Mouse (Mus musculus): Measurements from ENCODE around the gene A630076J17Rik. TPM values are rescaled to one million over a fixed set of nuclear protein-coding genes. Genes with fewer than 3 reads are reported as not detected.

A630076J17Rik gene
- not detected in 2 replicates for polyA plus RNA-seq (2012; rRNA removed)

DNA sequence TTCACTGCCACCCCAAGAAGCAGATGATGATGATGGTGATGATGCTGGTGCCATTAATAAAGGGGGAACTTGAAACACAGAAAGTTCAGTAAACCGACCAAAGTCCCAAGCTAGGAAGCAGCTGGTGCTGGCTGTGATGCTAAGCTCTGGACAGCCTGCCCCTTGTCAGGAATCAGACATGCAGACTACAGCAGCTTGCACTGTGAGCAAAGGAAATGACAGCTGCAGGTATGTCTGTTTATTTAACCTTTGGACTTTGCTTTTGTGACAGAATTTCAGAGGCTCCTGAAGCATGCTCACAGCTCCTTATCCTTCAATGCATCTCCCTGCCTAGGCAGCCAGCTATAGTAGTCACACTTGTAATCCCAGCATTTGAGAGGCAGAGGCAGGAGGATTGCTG lies at the start of gene A630076J17Rik:
Gene A630076J17Rik (plus strand): TSS at position 88 of the 400 bp plus-strand sequence.
- DNase-seq (ENCODE audit: low read depth, low spot score) = peak; percentile 8
- 6% methylated on average over 1 of the region's 1 CpGs for WGBS

DNA sequence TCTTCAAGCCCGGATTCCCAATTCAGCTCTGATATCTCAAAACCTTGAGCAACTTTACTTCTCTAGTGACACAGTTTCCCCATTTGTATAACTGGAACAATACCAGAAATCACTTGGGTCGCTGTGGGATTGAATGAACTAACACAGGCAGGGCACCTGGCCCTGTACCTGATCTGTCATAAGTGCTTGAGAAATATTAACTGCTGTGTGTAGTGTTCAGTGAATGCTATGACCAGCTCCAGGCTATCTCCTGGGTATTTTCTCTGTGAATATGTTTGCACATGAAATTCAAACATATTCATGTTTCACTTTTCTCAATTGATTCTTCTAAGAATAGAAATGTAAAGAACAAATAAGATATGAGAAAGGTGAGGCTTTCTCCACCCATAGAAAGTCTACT lies 49.6 kb upstream of the A630076J17Rik start:
- 75% methylated on average over 2 of the region's 2 CpGs for WGBS
- DNase-seq (ENCODE audit: low read depth, low spot score) = no peak

DNA sequence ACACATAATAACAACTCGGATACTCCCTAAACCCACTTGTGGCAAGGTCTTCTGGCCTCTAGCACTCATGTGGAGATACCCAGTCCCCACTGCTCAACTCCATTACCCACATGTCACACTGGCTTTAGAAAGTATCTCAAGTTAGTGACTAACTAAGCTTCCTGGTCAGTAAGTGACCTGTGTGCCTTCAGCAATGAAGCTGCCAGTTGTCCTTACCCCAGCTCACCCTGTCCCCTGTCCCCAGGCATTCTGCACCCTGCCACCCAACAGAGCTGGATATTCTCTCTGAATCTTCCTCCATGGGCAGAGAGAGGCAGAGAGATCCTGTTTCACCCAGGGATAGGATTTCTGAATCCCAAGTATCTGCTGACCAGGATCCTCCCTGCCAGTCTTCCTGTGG lies 47.7 kb upstream of the A630076J17Rik start, which contains the start of gene Kcna10:
Gene Kcna10 (plus strand): TSS at position 301 of the 400 bp plus-strand sequence.
- WGBS = 82% methylated on average over 1 of the region's 1 CpGs
- DNase-seq (ENCODE audit: low read depth, low spot score) = no peak

DNA sequence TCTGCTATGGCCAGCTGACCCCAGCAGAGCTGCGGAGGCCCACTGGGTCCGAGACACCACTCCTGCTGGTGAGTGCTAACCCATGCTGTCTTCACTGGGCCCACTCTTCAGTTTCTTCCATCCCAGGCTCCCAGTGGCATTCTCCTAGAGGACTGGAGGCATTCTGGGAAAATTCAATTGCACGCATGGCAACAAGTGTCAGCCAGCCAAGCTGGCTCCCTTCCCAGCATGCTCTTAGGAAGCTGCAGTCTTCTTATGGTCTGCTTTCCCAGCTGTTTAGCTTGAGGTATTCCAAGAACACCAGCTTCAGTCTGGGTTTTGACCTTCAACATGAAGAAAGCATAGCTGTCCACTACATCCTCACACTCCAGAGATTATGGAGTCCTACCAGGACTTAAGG lies 47.2 kb upstream of the A630076J17Rik start:
- WGBS = 72% methylated on average over 3 of the region's 3 CpGs
- DNase-seq (ENCODE audit: low read depth, low spot score) = no peak

DNA sequence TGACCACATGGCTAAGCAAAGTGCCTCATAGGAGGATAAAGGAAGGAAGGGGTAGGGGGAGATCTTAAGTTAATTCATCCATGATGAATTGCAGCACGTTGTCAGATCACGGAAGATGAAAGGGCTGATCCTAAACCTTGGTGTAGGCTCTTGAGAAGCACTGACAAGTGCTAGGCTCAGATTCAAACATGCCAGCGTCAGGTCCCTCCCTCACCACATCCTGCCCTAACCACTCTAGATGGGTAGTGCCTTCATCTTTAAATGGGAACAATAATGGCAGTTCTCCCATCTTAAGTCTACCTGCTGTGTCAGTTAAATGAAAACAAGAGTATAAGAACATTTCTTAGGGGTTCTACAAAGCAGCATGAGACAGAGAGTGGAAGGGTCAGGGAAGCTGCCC lies 44.8 kb upstream of the A630076J17Rik start:
- no peak for DNase-seq (ENCODE audit: low read depth, low spot score)
- 71% methylated on average over 3 of the region's 3 CpGs for WGBS

DNA sequence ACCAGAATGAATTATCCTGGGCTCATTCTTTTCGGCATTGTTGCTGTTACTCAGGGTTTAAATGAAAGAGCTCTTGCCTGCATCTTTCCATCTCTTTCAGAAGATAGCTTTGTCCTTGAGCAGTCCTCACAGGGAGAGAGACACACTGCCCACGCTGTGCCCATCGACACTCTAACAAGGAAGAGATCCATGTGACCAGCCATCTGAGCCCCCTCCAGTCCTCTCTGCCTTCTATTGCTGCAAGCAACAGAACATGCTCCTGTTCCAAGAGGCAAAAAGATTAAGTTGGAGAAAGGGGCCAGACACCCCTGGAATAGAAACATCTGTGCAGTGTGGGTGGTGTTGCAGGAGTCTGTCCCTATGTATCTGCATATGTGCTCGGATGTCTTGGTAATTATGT lies 43.4 kb upstream of the A630076J17Rik start:
- WGBS = 73% methylated on average over 4 of the region's 4 CpGs
- DNase-seq (ENCODE audit: low read depth, low spot score) = no peak

DNA sequence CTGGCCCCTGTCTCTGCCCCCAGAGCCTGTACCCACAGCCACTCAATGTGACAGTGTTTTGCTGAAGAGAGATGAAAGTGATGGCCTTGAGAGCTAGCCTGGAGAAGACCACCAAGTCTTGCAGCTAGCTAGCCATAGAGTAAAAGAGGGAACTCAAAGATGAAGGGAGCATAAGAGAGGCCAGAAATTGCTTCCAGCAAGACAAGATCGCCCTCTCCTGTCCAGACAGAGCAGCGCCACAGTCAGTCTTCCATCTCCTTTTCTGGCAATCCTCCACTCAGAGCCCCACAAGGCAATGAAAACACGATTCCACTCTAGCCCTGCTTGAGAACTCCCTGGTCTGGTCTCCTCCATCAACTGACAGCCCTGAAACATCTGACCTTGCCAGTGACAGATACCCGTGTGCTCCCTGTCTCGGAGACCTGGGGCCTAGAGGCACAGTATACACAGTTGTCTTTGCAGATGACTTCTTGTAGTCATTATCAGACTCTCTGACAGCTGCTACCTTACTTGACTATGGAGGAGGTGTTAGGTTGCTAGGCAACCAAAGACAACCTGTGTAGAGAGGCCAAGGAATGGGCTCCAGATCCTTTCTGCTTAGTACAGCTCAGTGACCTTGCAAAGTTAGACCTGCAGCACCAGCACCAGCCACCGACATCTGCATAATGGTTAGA lies 42.1 kb upstream of the A630076J17Rik start:
- 44% methylated on average over 6 of the region's 6 CpGs for WGBS
- no peak for DNase-seq (ENCODE audit: low read depth, low spot score)

DNA sequence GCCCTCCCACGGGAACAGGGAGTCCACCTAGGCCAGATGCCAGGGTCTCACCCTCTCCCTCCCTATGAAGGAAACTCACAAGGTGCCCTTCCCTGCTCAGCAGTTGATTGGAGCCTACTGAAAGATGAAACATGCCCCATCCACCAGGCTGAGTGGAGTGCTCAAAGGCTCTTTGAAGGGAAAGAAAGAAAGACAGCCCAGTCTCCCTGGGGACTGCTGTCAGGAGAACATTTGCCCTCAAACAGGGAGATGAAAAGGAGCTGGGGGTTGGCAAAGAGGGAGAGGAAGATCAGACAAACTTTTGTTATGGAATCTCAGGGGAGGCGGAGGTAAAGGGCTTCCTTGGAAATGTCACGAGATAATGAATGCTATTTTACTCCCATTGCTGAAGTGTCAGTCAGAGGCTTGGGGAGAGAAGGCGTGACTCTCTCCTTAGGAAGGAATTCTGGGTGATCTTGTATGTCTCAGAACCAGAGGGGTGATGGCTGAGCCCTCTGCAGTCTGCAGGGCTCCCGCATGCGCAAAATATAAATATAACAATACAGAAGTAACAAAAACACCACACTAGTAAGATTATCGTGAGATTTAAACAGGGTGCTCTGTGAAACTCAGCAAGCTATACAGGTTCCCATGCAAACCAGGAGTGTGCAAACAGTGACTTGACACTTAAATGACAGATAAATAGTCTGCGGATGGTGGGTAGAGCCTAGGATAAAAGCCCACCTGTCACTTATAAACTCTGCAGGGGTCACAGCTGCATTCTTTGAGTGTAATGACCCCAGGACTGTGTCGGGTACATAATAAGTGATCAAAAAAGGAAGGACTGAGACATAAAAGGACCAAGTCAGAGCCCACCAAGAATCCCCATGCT lies 28.9 kb upstream of the A630076J17Rik start:
- 34% methylated on average over 9 of the region's 9 CpGs for WGBS
- no peak for DNase-seq (ENCODE audit: low read depth, low spot score)

DNA sequence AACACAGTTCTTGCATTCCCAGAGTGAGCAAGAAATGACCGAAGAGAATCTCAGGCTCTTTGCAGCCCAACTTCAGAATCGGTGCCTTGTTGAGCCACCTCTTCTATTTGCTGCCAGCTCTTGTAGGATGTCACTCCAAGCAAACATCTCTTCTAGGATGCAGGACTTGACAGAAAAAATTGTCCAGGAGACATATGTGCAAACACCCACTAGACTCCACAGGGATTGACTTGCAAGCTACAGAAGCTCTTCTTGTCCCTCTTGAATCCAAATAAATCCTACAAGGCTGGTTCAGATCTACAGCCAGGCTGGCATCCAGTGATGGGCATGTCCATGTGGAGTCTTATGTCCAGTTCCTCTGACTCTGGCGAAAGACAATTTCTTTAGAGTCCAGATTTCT lies 26.0 kb upstream of the A630076J17Rik start:
- WGBS = 86% methylated on average over 3 of the region's 3 CpGs
- DNase-seq (ENCODE audit: low read depth, low spot score) = no peak

DNA sequence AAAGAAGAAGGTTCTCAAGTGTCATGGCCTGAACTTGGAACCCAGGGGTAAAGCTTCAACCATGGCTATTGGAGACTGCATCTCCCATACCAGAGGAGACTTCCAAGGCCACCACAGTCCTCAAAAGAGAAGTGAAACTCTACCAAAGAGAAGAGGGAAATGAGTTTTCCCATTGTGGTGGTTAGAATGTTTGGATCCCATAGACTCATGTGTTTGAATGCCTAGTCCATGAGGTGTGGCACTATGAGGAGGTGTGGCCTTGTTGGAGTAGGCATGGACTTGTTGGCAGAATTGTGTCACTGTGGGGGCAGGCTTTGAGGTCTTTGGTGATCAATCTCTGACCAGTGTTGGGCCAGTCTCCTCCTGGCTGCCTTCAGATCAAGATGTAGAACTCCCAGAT lies 25.2 kb upstream of the A630076J17Rik start:
- no peak for DNase-seq (ENCODE audit: low read depth, low spot score)

DNA sequence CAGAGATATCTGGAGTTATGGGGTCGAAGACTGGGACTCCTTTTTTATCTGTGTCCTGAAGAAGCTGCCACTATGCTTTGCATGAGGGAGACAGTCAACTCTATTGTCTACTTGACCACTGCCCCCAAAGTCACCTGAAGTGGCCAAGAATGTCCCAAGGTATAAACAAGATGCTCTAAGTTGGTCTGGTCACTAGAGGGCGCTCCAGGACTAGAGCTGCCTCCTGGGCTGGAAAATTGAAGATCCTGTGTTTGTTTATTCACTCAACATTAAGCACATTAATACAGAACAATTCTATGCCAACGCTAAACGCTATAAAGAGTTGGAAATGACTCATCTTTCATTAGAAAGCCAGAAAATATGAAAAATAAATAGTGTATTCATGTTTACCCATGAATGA lies 24.4 kb upstream of the A630076J17Rik start:
- DNase-seq (ENCODE audit: low read depth, low spot score) = peak; percentile 28
- 4% methylated on average over 4 of the region's 4 CpGs for WGBS

DNA sequence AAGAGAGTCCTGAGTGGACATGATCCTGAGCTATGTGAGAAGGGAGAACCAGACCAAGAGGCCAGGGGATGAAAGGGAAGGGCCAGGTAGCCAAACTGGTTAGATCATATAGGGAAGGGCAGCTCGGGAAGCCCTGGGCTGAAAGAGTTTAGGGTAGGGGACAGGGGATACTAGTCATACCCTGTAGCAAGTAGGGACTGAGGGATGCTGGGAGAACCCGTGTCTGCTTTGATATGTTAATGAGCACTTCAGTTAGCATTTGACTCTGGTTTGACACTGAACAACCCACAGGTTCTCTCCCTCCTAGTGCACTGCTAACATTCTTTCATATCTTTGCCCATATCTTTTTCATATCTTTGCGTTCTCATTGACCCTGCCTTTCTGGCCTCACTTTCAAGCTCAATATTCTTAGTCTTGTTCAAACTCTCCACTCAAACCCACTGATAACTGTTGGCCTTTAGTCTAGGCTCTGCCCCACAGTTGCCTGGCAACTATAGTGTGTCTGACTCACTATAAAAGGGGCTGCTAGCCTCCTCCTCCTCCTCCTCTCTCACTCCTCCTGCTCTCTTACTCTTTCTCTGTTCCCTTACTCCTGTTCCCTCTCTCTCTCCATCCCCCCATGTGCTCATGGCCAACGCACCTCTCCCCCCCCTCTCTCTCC lies 23.8 kb upstream of the A630076J17Rik start:
- DNase-seq (ENCODE audit: low read depth, low spot score) = no peak
- 40% methylated on average over 4 of the region's 4 CpGs for WGBS

DNA sequence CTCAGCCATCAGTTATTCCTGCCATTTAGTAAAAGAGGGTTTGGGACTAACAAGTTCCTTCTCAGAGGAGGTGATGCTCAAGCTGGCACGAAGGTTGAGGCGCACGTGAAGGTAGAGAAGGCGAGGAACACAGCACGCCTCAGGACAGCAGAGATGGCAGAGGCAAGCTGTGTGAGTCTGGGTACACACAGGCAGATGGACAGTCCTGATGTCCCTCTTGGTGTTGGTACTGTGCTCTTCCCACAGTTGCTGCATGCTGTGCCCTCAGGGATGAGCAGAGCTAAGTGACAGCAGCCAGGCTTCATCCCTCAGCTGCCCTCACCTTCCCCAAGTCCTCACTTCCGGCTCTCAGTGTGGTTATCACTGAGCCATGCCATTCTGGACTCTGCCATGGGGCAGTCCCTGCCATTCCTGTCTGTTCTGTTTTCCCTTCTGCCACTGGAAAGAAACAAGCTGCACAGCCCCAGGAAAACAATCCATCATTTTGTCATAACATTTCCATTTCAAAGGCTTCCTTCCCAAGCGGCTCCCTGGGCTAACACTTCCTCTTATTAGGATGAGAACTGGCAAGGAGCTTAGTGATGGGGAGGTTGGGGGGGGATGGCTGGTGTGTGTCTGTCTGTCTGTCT lies 22.7 kb upstream of the A630076J17Rik start:
- DNase-seq (ENCODE audit: low read depth, low spot score) = no peak
- 67% methylated on average over 7 of the region's 7 CpGs for WGBS

DNA sequence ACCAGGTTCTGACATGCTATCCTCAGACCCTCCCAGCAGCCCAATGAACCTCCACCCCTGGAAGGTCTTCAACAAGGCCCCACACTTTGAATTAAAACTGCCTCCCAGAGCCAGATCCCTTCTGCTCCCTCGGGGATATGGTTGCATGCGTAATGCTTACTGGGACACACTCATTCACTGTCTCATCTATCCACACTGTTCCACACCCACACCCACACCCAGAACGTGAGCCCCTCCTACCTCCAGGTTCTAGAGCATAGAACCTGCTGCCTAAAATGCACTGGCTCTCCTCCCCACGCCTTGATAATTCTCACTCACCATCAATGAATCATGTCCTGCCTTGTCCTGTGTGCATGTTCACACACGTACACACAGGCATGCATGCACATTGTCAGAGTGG lies 15.8 kb upstream of the A630076J17Rik start:
- 72% methylated on average over 5 of the region's 5 CpGs for WGBS
- DNase-seq (ENCODE audit: low read depth, low spot score) = no peak

DNA sequence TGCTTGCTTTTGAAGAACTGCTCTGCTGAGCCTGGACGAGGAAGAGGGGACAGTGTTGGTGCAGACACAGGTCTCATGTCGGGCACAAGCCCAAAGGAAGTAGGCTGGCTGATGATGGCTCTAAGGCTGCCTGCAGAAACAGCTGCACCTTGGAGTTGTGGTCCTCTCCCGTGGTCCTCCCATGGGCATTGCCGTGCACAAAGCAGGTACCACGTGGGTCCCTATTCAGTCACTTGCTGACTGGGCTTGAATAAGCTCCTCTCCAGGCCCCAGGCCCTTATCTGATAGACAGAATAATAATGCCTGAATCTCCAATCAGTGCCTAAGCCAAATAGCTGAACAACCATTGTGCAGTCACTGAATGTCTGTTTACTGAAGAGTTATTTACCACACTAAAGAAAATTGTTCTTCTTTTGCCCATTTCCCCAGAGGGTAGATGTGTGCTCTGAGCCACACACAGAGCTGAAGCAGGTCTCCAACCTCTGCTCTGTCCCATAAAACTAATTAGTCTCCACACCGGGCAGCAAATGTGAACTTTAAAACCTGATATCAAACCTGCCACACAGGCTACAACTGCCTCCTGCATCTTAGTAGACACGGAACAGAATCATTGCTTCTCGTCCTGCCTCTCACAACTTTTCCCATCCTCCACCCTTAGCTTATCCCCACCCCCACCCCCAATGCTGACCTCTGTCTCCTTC lies 13.9 kb upstream of the A630076J17Rik start:
- no peak for DNase-seq (ENCODE audit: low read depth, low spot score)
- 49% methylated on average over 8 of the region's 8 CpGs for WGBS

DNA sequence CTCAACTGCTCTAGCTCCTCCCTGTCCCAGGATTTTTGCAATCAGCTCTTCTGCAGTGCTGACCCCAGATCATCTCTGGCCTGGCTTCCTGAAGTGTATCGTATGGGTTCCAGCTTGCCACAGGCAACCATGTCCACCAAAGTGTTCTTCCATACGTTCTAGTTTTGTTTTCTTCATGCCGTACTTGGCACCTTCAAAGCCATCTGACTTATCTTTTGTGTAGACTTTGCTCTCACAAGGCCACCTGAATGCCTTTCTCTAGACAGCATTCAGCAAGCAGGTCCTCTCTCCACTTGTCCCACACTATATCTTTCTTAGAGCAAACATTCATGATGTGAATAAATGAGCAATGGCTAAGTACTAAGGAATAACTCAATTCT lies 13.3 kb upstream of the A630076J17Rik start:
- WGBS = 70% methylated on average over 3 of the region's 3 CpGs
- DNase-seq (ENCODE audit: low read depth, low spot score) = no peak

DNA sequence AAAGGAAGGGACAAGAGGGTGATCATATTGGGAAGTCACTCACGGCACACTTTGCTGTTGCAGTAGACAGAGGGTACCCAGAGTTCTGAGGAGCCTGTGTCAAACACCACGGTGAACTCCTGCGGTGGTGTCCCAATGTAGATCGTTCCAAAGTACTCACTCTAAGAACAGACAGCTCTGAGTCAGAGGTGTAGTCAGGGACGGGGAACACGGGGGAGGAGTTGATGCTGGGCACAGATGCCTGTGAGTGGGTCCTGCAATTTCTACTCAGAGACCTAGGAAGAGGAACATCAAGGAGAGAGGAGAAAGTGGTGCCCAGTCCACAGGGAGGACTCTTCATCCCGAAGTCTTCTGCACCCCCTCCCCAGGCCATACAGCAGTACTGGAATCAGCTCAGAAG lies 11.8 kb upstream of the A630076J17Rik start:
- 83% methylated on average over 7 of the region's 7 CpGs for WGBS
- DNase-seq (ENCODE audit: low read depth, low spot score) = no peak

DNA sequence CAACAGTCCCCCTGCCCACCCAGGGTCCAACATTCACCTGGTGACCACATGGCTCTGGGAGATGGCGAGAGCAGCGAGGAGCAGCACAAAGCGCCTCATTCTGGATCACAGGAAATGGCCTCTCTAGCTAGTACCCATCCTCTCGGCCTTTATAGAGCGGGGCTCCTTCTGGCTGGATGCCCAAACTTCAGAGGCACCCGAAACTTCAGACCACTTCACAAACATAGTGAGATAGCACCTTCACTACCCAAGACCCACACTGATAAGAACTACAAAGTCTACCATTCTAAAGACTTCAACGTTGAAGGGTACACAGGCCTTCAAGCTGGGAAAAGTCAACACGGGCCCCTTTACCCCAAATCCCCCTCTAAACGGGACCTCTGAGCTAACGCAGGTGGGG lies 8.8 kb upstream of the A630076J17Rik start, which contains the start of gene Cym:
Gene Cym (minus strand): TSS at position 125 of the 400 bp plus-strand sequence.
- whole genome bisulfite sequencing = 61% methylated on average over 10 of the region's 10 CpGs
- DNase-seq (ENCODE audit: low read depth, low spot score) = no peak

DNA sequence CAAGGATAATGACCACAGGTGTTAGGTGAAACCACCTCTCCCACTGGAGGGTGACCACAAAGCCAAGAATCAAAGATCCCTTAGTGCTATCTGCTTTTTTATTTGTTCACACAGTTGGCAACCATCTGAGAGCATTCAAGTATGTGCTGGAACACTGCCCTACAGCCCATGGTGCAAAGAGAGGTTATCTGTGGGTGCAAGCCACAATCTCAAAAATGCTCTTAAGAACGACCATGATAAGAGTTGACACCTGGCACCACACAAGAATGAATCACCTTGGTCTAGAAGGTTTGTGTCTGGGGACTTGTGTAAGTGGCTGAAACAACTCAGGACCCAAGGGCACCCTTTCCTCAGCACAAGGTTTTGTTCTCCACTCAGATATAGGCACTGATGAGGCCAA lies 7.2 kb upstream of the A630076J17Rik start:
- 33% methylated on average over 1 of the region's 1 CpGs for WGBS
- no peak for DNase-seq (ENCODE audit: low read depth, low spot score)
